Mouse (Mus musculus): ENCODE measurements around the gene Atg9a.
"Not testable (repeated sequence)": the region's sequence is repeated elsewhere in the genome, so short reads cannot be mapped to it uniquely, and the experiment has no call there.

Gene Atg9a

GRCm38 (mm10) chr1:75191622-75192402 is at the start of gene Atg9a, which contains the start of gene Ankzf1:
Gene Atg9a, minus strand, starts transcription at chr1:75192196.
Gene Ankzf1, plus strand, starts transcription at chr1:75192151.
- DNase-seq (ENCODE audit: low spot score in 2 of 2): peak; percentile 94 to 96

GRCm38 (mm10) chr1:75239591-75239990 is 47.6 kb upstream of the Atg9a start:
- DNase-seq (ENCODE audit: low spot score in 2 of 2): no peak

- DNase-seq (ENCODE audit: low spot score in 2 of 2): peak; percentile 82 to 83
Measured at GRCm38 (mm10) chr1:75236117-75237050, 44.4 kb upstream of the Atg9a start, which contains the start of gene Dnajb2. Gene Dnajb2, plus strand, starts transcription at chr1:75236406.

- DNase-seq (ENCODE audit: low spot score in 2 of 2): peak; percentile 64 to 79
Measured at GRCm38 (mm10) chr1:75234606-75235005, 42.6 kb upstream of the Atg9a start.

- not testable (repeated sequence) for DNase-seq (ENCODE audit: low spot score in 2 of 2)
Measured at GRCm38 (mm10) chr1:75232489-75232888, 40.5 kb upstream of the Atg9a start.

- DNase-seq (ENCODE audit: low spot score in 2 of 2): no peak
Measured at GRCm38 (mm10) chr1:75231664-75232152, 39.7 kb upstream of the Atg9a start, which contains the start of gene A630095N17Rik. Gene A630095N17Rik, minus strand, starts transcription at chr1:75232102.

GRCm38 (mm10) chr1:75231224-75231623 is 39.2 kb upstream of the Atg9a start:
- DNase-seq (ENCODE audit: low spot score in 2 of 2): no peak

GRCm38 (mm10) chr1:75230335-75230994 is 38.5 kb upstream of the Atg9a start:
- no peak for DNase-seq (ENCODE audit: low spot score in 2 of 2)

GRCm38 (mm10) chr1:75229158-75229557 is 37.2 kb upstream of the Atg9a start:
- no peak for DNase-seq (ENCODE audit: low spot score in 2 of 2)

GRCm38 (mm10) chr1:75227653-75228052 is 35.7 kb upstream of the Atg9a start:
- no peak for DNase-seq (ENCODE audit: low spot score in 2 of 2)

- DNase-seq (ENCODE audit: low spot score in 2 of 2): no peak
Measured at GRCm38 (mm10) chr1:75226138-75226537, 34.1 kb upstream of the Atg9a start.

- no peak for DNase-seq (ENCODE audit: low spot score in 2 of 2)
Measured at GRCm38 (mm10) chr1:75225473-75225872, 33.5 kb upstream of the Atg9a start.

- DNase-seq (ENCODE audit: low spot score in 2 of 2): no peak
Measured at GRCm38 (mm10) chr1:75223532-75223931, 31.5 kb upstream of the Atg9a start.

- no peak for DNase-seq (ENCODE audit: low spot score in 2 of 2)
Measured at GRCm38 (mm10) chr1:75222926-75223325, 30.9 kb upstream of the Atg9a start.

GRCm38 (mm10) chr1:75221538-75221937 is 29.5 kb upstream of the Atg9a start:
- DNase-seq (ENCODE audit: low spot score in 2 of 2): no peak

- no peak for DNase-seq (ENCODE audit: low spot score in 2 of 2)
Measured at GRCm38 (mm10) chr1:75219531-75219930, 27.5 kb upstream of the Atg9a start, which contains the start of gene Tuba4a. Gene Tuba4a, minus strand, starts transcription at chr1:75219865.

- DNase-seq (ENCODE audit: low spot score in 2 of 2): peak; percentile 91 to 95
Measured at GRCm38 (mm10) chr1:75219078-75219477, 27.1 kb upstream of the Atg9a start.

GRCm38 (mm10) chr1:75218227-75219001 is 26.4 kb upstream of the Atg9a start:
- DNase-seq (ENCODE audit: low spot score in 2 of 2): peak; percentile 74 to 77

- peak in 1 of 2 experiments; percentile 51 for DNase-seq (ENCODE audit: low spot score in 2 of 2)
Measured at GRCm38 (mm10) chr1:75217893-75218226, 25.9 kb upstream of the Atg9a start.

GRCm38 (mm10) chr1:75216797-75217585 is 25.0 kb upstream of the Atg9a start:
- DNase-seq (ENCODE audit: low spot score in 2 of 2): no peak
